Mouse (Mus musculus): Measurements from ENCODE around the gene Tas2r108. TPM values are rescaled to one million over a fixed set of nuclear protein-coding genes. Genes with fewer than 3 reads are reported as not detected.

The Tas2r108 gene
- total RNA-seq, 1 experiment = 0.67 TPM

DNA sequence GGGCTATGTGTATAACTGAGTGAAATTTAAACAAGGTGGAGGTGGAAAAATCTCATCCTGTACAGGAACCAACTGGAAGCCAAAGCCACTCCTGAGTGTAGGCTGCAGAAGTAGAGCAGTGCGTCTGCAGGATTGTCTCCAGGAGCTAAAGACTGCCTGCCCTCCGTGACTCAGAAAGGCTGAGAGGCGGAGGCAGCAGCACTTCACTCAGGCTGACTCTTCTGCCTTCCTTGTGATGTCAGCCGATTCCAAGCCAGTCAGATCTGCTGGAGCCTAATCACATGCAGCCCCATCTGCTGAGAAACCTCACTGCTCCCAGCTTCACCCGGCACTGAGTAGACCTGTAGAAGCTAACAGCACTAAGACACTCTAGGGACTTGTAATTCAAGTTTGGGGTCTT, 11.0 kb upstream of the Tas2r108 start:
- peaks cover 21% of the 10 kb centered on the region for H3K36me3 ChIP-seq (ENCODE audit: control insufficient read depth, insufficient read depth, low read length, poor library complexity, severe bottlenecking)
- in situ Hi-C loops (cut with MboI; ENCODE audit: low sequenced_read_pairs in 2 of 2, unreplicated experiment in 2 of 2) = no loop called here
- no peaks in the 10 kb centered on the region for H3K4me1 ChIP-seq (ENCODE audit: control insufficient read depth in 2 of 2, insufficient read depth in 2 of 2, low read length in 2 of 2, poor library complexity in 1 of 2)
- H3K4me3 ChIP-seq (ENCODE audit: insufficient read depth in 1 of 2, low read depth in 1 of 2, low read length in 2 of 2, poor library complexity in 1 of 2, severe bottlenecking in 1 of 2) = no peak overlapping the region
- TF ChIP-seq MAFK (IDR thresholded peaks at IDR 0.05; ENCODE audit: insufficient read depth, low read depth, low read length) (no peak), HCFC1 (IDR thresholded peaks at IDR 0.05; ENCODE audit: borderline replicate concordance, insufficient read depth, low read length) (no peak), ZNF384 (IDR thresholded peaks at IDR 0.05; ENCODE audit: low read depth, low read length) (no peak), ZC3H11A (IDR thresholded peaks at IDR 0.05; ENCODE audit: borderline replicate concordance, low read depth, low read length) (no peak), CHD2 (IDR thresholded peaks at IDR 0.05; ENCODE audit: low read depth, low read length) (no peak)
- DNase-seq (ENCODE audit: low read depth, low spot score) = no peak
- no peak overlapping the region for H3K27ac ChIP-seq (ENCODE audit: insufficient read depth, low read depth, low read length, poor library complexity, severe bottlenecking)
- no peak overlapping the region for H3K9ac ChIP-seq (ENCODE audit: insufficient read depth, low read depth, low read length, poor library complexity, severe bottlenecking)
- H3K9me3 ChIP-seq (ENCODE audit: control insufficient read depth, insufficient read depth, low read depth, low read length) = no peaks in the 10 kb centered on the region

DNA sequence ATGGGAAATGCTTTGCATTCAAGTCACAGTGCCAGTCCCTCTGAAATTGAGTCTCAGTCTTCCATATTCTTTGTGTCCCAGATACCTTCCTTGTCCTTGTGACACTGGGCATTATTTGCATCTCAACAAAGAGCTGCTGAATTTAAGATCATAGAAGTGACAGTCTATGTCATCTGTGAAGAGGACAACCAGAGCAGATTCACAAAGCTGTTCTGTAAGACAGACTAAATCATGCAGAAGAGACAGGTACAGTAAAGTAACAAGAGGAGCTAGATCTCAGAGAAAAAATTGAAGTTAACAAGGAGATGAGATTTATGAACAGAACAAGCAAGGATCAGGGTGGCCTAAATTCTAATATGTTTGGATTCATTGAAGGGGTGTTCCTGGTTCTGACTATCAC, 2.4 kb upstream of the Tas2r108 start, which contains the start of gene Tas2r137:
Tas2r137 (plus strand) TSS at position 301 of the 400 bp plus-strand sequence.
- no peak within 1 kb of the TSS for H3K27ac ChIP-seq (ENCODE audit: insufficient read depth, low read depth, low read length, poor library complexity, severe bottlenecking)
- no peaks in the 10 kb centered on the region for H3K9me3 ChIP-seq (ENCODE audit: control insufficient read depth, insufficient read depth, low read depth, low read length)
- in situ Hi-C loops (cut with MboI; ENCODE audit: low sequenced_read_pairs in 2 of 2, unreplicated experiment in 2 of 2) = no loop called here
- no peak within 1 kb of the TSS for H3K4me3 ChIP-seq (ENCODE audit: insufficient read depth in 1 of 2, low read depth in 1 of 2, low read length in 2 of 2, poor library complexity in 1 of 2, severe bottlenecking in 1 of 2)
- DNase-seq (ENCODE audit: low read depth, low spot score) = no peak
- no peaks in the 10 kb centered on the region for H3K36me3 ChIP-seq (ENCODE audit: control insufficient read depth, insufficient read depth, low read length, poor library complexity, severe bottlenecking)
- no peaks in the 10 kb centered on the region for H3K4me1 ChIP-seq (ENCODE audit: control insufficient read depth in 2 of 2, insufficient read depth in 2 of 2, low read length in 2 of 2, poor library complexity in 1 of 2)
- TF ChIP-seq CHD2 (IDR thresholded peaks at IDR 0.05; ENCODE audit: low read depth, low read length) (no peak), ZNF384 (IDR thresholded peaks at IDR 0.05; ENCODE audit: low read depth, low read length) (no peak), HCFC1 (IDR thresholded peaks at IDR 0.05; ENCODE audit: borderline replicate concordance, insufficient read depth, low read length) (no peak), MAFK (IDR thresholded peaks at IDR 0.05; ENCODE audit: insufficient read depth, low read depth, low read length) (no peak), ZC3H11A (IDR thresholded peaks at IDR 0.05; ENCODE audit: borderline replicate concordance, low read depth, low read length) (no peak)
- H3K9ac ChIP-seq (ENCODE audit: insufficient read depth, low read depth, low read length, poor library complexity, severe bottlenecking) = no peak within 1 kb of the TSS

DNA sequence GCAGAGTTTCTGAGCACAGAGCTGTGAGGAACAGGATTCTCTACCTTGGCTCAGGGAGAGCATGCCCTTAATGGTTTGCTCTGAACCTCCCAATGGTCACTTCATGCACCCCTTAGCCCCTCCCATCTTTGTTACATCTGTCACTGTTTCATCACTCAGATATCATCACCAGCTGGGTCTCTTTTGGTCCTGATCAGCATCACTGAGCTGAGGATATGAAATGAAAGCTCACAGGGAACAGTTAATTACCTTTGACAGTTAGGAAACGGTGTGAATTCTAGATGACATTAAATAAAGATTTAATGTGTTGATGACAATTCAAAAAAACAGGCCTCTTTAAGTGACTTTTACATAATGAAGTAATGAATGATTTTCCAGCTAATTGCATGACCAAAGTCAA, 26.1 kb downstream of the Tas2r108 start, which contains the start of gene Prss37:
Prss37 (minus strand) TSS at position 101 of the 400 bp plus-strand sequence.
- in situ Hi-C loops (cut with MboI; ENCODE audit: low sequenced_read_pairs in 2 of 2, unreplicated experiment in 2 of 2) = no loop called here
- Histone ChIP-seq H3K4me1 (ENCODE audit: control insufficient read depth in 2 of 2, insufficient read depth in 2 of 2, low read length in 2 of 2, poor library complexity in 1 of 2) (no peaks in the 10 kb centered on the region), H3K9me3 (ENCODE audit: control insufficient read depth, insufficient read depth, low read depth, low read length) (no peaks in the 10 kb centered on the region), H3K36me3 (ENCODE audit: control insufficient read depth, insufficient read depth, low read length, poor library complexity, severe bottlenecking) (no peaks in the 10 kb centered on the region), H3K27ac (ENCODE audit: insufficient read depth, low read depth, low read length, poor library complexity, severe bottlenecking) (no peak within 1 kb of the TSS), H3K4me3 (ENCODE audit: insufficient read depth in 1 of 2, low read depth in 1 of 2, low read length in 2 of 2, poor library complexity in 1 of 2, severe bottlenecking in 1 of 2) (no peak within 1 kb of the TSS), H3K9ac (ENCODE audit: insufficient read depth, low read depth, low read length, poor library complexity, severe bottlenecking) (no peak within 1 kb of the TSS)
- no peak for TF ChIP-seq ZC3H11A (IDR thresholded peaks at IDR 0.05; ENCODE audit: borderline replicate concordance, low read depth, low read length)
- no peak for TF ChIP-seq ZNF384 (IDR thresholded peaks at IDR 0.05; ENCODE audit: low read depth, low read length)
- no peak for TF ChIP-seq MAFK (IDR thresholded peaks at IDR 0.05; ENCODE audit: insufficient read depth, low read depth, low read length)
- no peak for TF ChIP-seq CHD2 (IDR thresholded peaks at IDR 0.05; ENCODE audit: low read depth, low read length)
- TF ChIP-seq HCFC1 (IDR thresholded peaks at IDR 0.05; ENCODE audit: borderline replicate concordance, insufficient read depth, low read length) = no peak
- no peak for DNase-seq (ENCODE audit: low read depth, low spot score)

Other genes with a start within 250 kb of the Tas2r108 start
- 39.2 and 51.1 TPM in 2 replicates for gene Agk, start 168.4 kb upstream of the Tas2r108 start, total RNA-seq (2012; rRNA removed)
- gene E330009J07Rik, start 57.4 kb upstream of the Tas2r108 start, total RNA-seq (2012; rRNA removed) = 4.1 and 5.8 TPM in 2 replicates
- gene Wee2, start 54.4 kb upstream of the Tas2r108 start, total RNA-seq (2012; rRNA removed) = not detected in 2 replicates
- gene Ssbp1, start 22.2 kb upstream of the Tas2r108 start, total RNA-seq (2012; rRNA removed) = 96.9 and 112 TPM in 2 replicates
- 0.85 and 1.0 TPM in 2 replicates for gene Tas2r137, start 2.3 kb upstream of the Tas2r108 start, total RNA-seq (2012; rRNA removed)
- not detected in 2 replicates for gene Prss37, start 26.0 kb downstream of the Tas2r108 start, total RNA-seq (2012; rRNA removed)
- gene Olfr461, start 61.5 kb downstream of the Tas2r108 start, total RNA-seq (2012; rRNA removed) = 0.11 TPM in 1 of 2 replicates, not detected in the other
- gene Olfr460, start 76.0 kb downstream of the Tas2r108 start, total RNA-seq (2012; rRNA removed) = not detected in 2 replicates
- gene Clec5a, start 92.3 kb downstream of the Tas2r108 start, total RNA-seq (2012; rRNA removed) = not detected in 2 replicates
- gene Tas2r138, start 119.8 kb downstream of the Tas2r108 start, total RNA-seq (2012; rRNA removed) = not detected in 2 replicates
- gene Mgam, start 135.3 kb downstream of the Tas2r108 start, total RNA-seq (2012; rRNA removed) = 0.22 TPM in 1 of 2 replicates, not detected in the other